ENCODE assay signal across 15 mouse cellular contexts in genomic region chr3:80385986-80386385, GRCm38 (mm10).
"Had no signal": no experiment of that assay in that cellular context is flagged by ENCODE, and none has a peak within 500 bp of the region (broad histone marks: within the 10 kb centered on the region; RNA-seq: fewer than 3 reads in every experiment).

No protein-coding gene starts in this region.

- H3K9ac ChIP-seq: limb, embryonic 12.5 days; liver, embryonic 13.5 days; liver, postnatal 0 days; lung, embryonic 15.5 days had no signal

- H3K4me2 ChIP-seq: limb, embryonic 12.5 days; liver, embryonic 13.5 days; lung, embryonic 15.5 days; midbrain, embryonic 11.5 days had no signal

- H3K27ac ChIP-seq: layer of hippocampus, adult 2 months; limb, embryonic 12.5 days; liver, embryonic 13.5 days; lung, embryonic 15.5 days; macrophage; stomach, postnatal 0 days had no signal

- ATAC-seq: liver, postnatal 0 days; midbrain, embryonic 16.5 days had no signal

- H3K4me1 ChIP-seq: limb, embryonic 12.5 days; liver, embryonic 13.5 days; lung, embryonic 15.5 days; megakaryocyte, embryonic 14.5 days had no signal

- H3K9me3 ChIP-seq: limb, embryonic 12.5 days; liver, embryonic 13.5 days; lung, embryonic 15.5 days; megakaryocyte, embryonic 14.5 days had no signal

- DNase-seq: kidney, postnatal 10 days; kidney, postnatal 4 days; liver; liver, embryonic 13.5 days; liver, postnatal 0 days; lung, postnatal 14 days; thymus, postnatal 4 days had no signal

- H3K27me3 ChIP-seq: limb, embryonic 12.5 days; liver, embryonic 13.5 days; lung, embryonic 15.5 days; megakaryocyte, embryonic 14.5 days had no signal

- H3K4me3 ChIP-seq: layer of hippocampus, adult 2 months; limb, embryonic 12.5 days; liver, embryonic 13.5 days; lung, embryonic 15.5 days; megakaryocyte, embryonic 14.5 days had no signal

- H3K36me3 ChIP-seq: limb, embryonic 12.5 days; liver, embryonic 13.5 days; lung, embryonic 15.5 days had no signal
